Mouse (Mus musculus): ENCODE results near the gene Etv2.

DNA sequence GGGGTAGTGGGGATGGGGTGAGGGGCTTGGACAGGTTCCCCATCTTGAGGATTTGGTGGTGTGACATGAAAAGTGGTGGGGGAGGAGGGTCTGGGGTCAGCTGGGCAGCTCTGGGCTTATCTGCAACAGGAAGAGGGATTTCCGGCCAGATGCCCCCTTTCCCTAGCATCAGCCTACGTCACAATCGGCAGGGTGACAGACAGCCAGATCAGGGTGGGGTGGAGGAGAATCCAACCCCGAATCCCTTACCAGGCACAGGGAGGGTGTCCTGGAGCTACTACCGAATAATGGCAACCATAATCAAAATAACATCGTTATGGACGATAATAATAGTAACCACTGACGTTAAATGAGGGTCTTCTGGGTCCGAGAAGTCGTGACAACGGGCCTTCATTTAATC lies 743 bp upstream of the Etv2 start:
- TF ChIP-seq CTCF (conservative IDR thresholded peaks at IDR 0.05; ENCODE audit: low read length) (no peak), POU5F1 (IDR thresholded peaks at IDR 0.05; ENCODE audit: borderline replicate concordance, low read length) (no peak), NANOG (IDR thresholded peaks at IDR 0.05; ENCODE audit: borderline replicate concordance, low read length) (no peak)
